In genomic region chr14:74117686-74118085, GRCm38 (mm10) we compare ENCODE assay signal across 15 mouse cellular contexts.
"Had no signal": no experiment of that assay in that cellular context is flagged by ENCODE, and none has a peak within 500 bp of the region (broad histone marks: within the 10 kb centered on the region; RNA-seq: fewer than 3 reads in every experiment).

No protein-coding gene starts in this region.

- DNase-seq: liver, postnatal 0 days; lung, adult 2 months; lung, postnatal 14 days; lung, postnatal 36 days; thymus, adult 2 months; thymus, postnatal 25 days; thymus, postnatal 4 days had no signal

- H3K27ac ChIP-seq: liver, embryonic 15.5 days; lung, embryonic 15.5 days; macrophage; midbrain, embryonic 13.5 days; midbrain, embryonic 15.5 days; neural tube, embryonic 12.5 days; stomach, embryonic 15.5 days had no signal

- H3K4me1 ChIP-seq: liver, embryonic 15.5 days; lung, embryonic 15.5 days; midbrain, embryonic 13.5 days; stomach, embryonic 15.5 days had no signal

- H3K27me3 ChIP-seq: liver, embryonic 15.5 days; lung, embryonic 15.5 days; megakaryocyte, embryonic 14.5 days; midbrain, embryonic 13.5 days; midbrain, embryonic 15.5 days; neural tube, embryonic 12.5 days; stomach, embryonic 15.5 days had no signal

- H3K36me3 ChIP-seq: liver, embryonic 15.5 days; lung, embryonic 15.5 days; midbrain, embryonic 13.5 days; midbrain, embryonic 15.5 days; neural tube, embryonic 12.5 days; stomach, embryonic 15.5 days had no signal

- H3K4me3 ChIP-seq: liver, embryonic 15.5 days; lung, embryonic 15.5 days; megakaryocyte, embryonic 14.5 days; midbrain, embryonic 13.5 days; midbrain, embryonic 15.5 days; neural tube, embryonic 12.5 days; stomach, embryonic 15.5 days had no signal
